Mouse (Mus musculus) heart, embryonic 12.5 days (tissue): ENCODE data around the gene S100a7a. TPM values are rescaled to one million over a fixed set of nuclear protein-coding genes. Genes with fewer than 3 reads are reported as not detected.

ENCODE experiments used
- polyA plus RNA-seq: library from polyadenylated mRNA; unstranded; fragments of >200 nt; fragmentation: Nextera tagmentation; extraction: Ambion mirVana; gene quantifications from 2 replicates; pipeline ENCODE4 v1.2.1, GENCODE M21; 2016

S100a7a gene
- polyA plus RNA-seq, 1 experiment from 2014 or later: 0.18 TPM

Other genes with a start within 250 kb of the S100a7a start
- gene Ints3, start 220.4 kb upstream of the S100a7a start, polyA plus RNA-seq: 31.1 and 32.2 TPM in 2 replicates
- 8.2 and 8.9 TPM in 2 replicates for gene Npr1, start 188.2 kb upstream of the S100a7a start, polyA plus RNA-seq
- 135 and 137 TPM in 2 replicates for gene Ilf2, start 177.9 kb upstream of the S100a7a start, polyA plus RNA-seq
- 72.9 and 75.3 TPM in 2 replicates for gene Snapin, start 163.0 kb upstream of the S100a7a start, polyA plus RNA-seq
- gene Chtop, start 144.5 kb upstream of the S100a7a start, polyA plus RNA-seq: 113 and 114 TPM in 2 replicates
- 145 and 148 TPM in 2 replicates for gene S100a1, start 139.6 kb upstream of the S100a7a start, polyA plus RNA-seq
- 71.4 and 74.1 TPM in 2 replicates for gene S100a13, start 139.6 kb upstream of the S100a7a start, polyA plus RNA-seq
- not detected in 2 replicates for gene S100a14, start 127.2 kb upstream of the S100a7a start, polyA plus RNA-seq
- 30.6 and 31.9 TPM in 2 replicates for gene S100a16, start 116.8 kb upstream of the S100a7a start, polyA plus RNA-seq
- gene S100a3, start 93.4 kb upstream of the S100a7a start, polyA plus RNA-seq: 0.30 and 0.55 TPM in 2 replicates
- not detected in 2 replicates for gene S100a2, start 63.8 kb upstream of the S100a7a start, polyA plus RNA-seq
- not detected in 2 replicates for gene Gm42674, start 52.1 kb upstream of the S100a7a start, polyA plus RNA-seq
- gene S100a4, start 50.2 kb upstream of the S100a7a start, polyA plus RNA-seq: 1.9 and 2.1 TPM in 2 replicates
- not detected in 2 replicates for gene S100a5, start 45.5 kb upstream of the S100a7a start, polyA plus RNA-seq
- gene S100a6, start 41.1 kb upstream of the S100a7a start, polyA plus RNA-seq: 36.1 and 38.4 TPM in 2 replicates
- gene S100a8, start 15.0 kb downstream of the S100a7a start, polyA plus RNA-seq: 2.1 and 4.5 TPM in 2 replicates
- 1.5 and 3.3 TPM in 2 replicates for gene S100a9, start 41.7 kb downstream of the S100a7a start, polyA plus RNA-seq
- gene Pglyrp4, start 72.9 kb downstream of the S100a7a start, polyA plus RNA-seq: not detected in 2 replicates
- gene Gm5849, start 123.9 kb downstream of the S100a7a start, polyA plus RNA-seq: not detected in 2 replicates